Mouse (Mus musculus) stomach, embryonic 14.5 days (tissue): Measurements from ENCODE around the gene Il1rap. TPM values are rescaled to one million over a fixed set of nuclear protein-coding genes. Genes with fewer than 3 reads are reported as not detected.

Experiments used
- polyA plus RNA-seq: library from polyadenylated mRNA; unstranded; fragments of >200 nt; fragmentation: Nextera tagmentation; extraction: Ambion mirVana; gene quantifications from 2 replicates; pipeline ENCODE4 v1.2.1, GENCODE M21; 2014

Il1rap gene
- polyA plus RNA-seq, 1 experiment from 2014 or later = 9.5 TPM

Other genes starting within 250 kb of the Il1rap start
- gene Cldn1, start 209.9 kb upstream of the Il1rap start, polyA plus RNA-seq = 10.2 and 12.4 TPM in 2 replicates
- gene Cldn16, start 118.6 kb upstream of the Il1rap start, polyA plus RNA-seq = not detected in 2 replicates
- not detected in 2 replicates for gene Tmem207, start 54.9 kb upstream of the Il1rap start, polyA plus RNA-seq